Mouse (Mus musculus) bone marrow macrophage, adult 2 months (primary cell): ENCODE results near the gene Pea15a.

Experiments used
- CTCF ChIP-seq: IDR thresholded peaks from 2 replicates; pipeline ENCODE4 v1.5.1; 2012; ENCODE audit warnings: low read depth, mild to moderate bottlenecking, low read length, moderate library complexity
- POLR2A ChIP-seq: IDR thresholded peaks from 2 replicates; pipeline ENCODE4 v1.6.1; 2012; ENCODE audit warnings: mild to moderate bottlenecking, low read depth, low read length, borderline replicate concordance

DNA sequence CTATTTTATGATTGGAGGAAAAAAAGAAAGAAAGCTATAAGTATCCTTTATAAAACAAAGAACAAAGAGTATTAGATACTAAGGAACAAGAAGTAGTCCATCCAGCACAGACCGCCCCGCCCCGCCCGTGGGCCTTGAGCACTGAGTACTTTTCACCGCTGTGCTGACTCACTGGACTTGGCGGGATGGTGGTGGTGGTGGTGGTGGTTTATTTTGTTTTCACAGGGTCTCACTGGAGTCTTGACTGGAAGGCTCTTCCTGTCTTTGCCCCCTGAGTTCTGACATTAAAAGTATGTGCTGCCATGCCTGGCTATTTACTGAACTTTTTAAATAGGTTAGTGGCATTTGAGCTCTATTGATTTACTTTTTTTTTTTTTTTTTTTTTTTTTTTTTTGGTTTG is 23.5 kb downstream of the Pea15a start:
- TF ChIP-seq POLR2A = no peak
- TF ChIP-seq CTCF = no peak
